Mouse (Mus musculus) ES-E14 (cell line): ENCODE data around the gene Psma6.

Experiments used
- CHD2 ChIP-seq: IDR thresholded peaks from 2 replicates; pipeline ENCODE4 v1.6.1; 2014; ENCODE audit warnings: mild to moderate bottlenecking, low read depth, low read length, inconsistent platforms
- MAFK ChIP-seq: IDR thresholded peaks from 2 replicates; pipeline ENCODE4 v1.6.1; 2014; ENCODE audit warnings: mild to moderate bottlenecking, low read depth, low read length, inconsistent platforms; ENCODE audit not compliant: insufficient read depth
- ZNF384 ChIP-seq: IDR thresholded peaks from 2 replicates; pipeline ENCODE4 v1.6.1; 2012; ENCODE audit warnings: low read depth, low read length, inconsistent platforms

DNA sequence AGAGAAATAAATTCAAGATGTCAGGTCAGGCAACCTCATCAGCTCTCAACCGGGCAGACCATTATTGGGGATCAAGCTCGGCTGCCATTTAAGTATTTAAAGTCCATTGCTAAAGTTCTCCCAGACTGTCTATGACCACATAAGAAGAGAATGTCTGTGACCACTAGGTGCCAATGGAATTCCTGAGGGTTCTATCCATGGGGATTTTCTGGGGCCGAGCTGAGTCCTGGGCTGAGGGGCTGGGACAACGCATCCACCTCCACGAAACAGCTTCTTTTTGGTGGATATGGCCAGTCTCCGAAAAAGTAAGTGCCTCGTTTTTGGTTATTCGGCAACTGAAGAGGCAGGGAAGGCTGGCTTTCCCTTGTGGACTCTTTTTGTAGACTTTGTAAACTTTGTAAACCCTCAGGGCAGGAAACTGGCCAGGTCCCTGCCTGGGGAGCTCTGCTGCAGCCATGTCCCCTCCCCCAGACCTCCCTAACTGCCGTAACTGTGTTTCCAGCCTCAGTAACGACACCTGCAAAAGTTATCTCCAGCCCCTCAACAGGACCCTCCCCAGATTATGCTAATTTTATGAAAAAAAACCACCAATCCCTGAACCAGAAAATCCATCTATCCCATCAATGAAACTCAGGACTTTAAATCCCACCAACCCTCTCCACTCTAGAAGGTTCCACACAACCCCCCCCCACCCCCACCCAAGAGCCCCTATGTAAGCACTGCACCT lies at the start of gene Psma6:
- TF ChIP-seq ZNF384 (peak; percentile 62; the same call in 1 of the 2 replicates), CHD2 (no peak), MAFK (no peak)
